Mouse (Mus musculus) intestine, embryonic 15.5 days (tissue): Measurements from ENCODE around the gene Sema5b. TPM values are rescaled to one million over a fixed set of nuclear protein-coding genes. Genes with fewer than 3 reads are reported as not detected.

Experiments
- ATAC-seq: fragments of 200-750 bp; cut with Nextera tagmentation; 2 replicates; pipeline ENCODE4 v1.8.0; 2017; ENCODE audit warnings: moderate TSS enrichment, moderate library complexity
- H3K27ac ChIP-seq: fragments of 300-500 bp; sonication (generic); 2 replicates; pipeline ENCODE4 v1.5.1; 2015; ENCODE audit warnings: mild to moderate bottlenecking, inconsistent platforms
- H3K27me3 ChIP-seq: fragments of 300-500 bp; sonication (generic); replicated peaks from 2 replicates; pipeline ENCODE4 v1.6.1; 2015; ENCODE audit warnings: inconsistent platforms
- H3K36me3 ChIP-seq: fragments of 300-500 bp; sonication (generic); 2 replicates; pipeline ENCODE4 v1.6.1; 2015; ENCODE audit warnings: inconsistent platforms
- H3K4me1 ChIP-seq: fragments of 300-500 bp; sonication (generic); replicated peaks from 2 replicates; pipeline ENCODE4 v1.6.1; 2015; ENCODE audit warnings: inconsistent platforms
- H3K4me2 ChIP-seq: fragments of 300-500 bp; sonication (generic); replicated peaks from 2 replicates; pipeline ENCODE4 v1.6.1; 2015; ENCODE audit warnings: mild to moderate bottlenecking, inconsistent platforms
- H3K4me3 ChIP-seq: fragments of 300-500 bp; sonication (generic); replicated peaks from 2 replicates; pipeline ENCODE4 v1.5.1; 2015; ENCODE audit warnings: inconsistent platforms
- H3K9ac ChIP-seq: fragments of 300-500 bp; sonication (generic); 2 replicates; pipeline ENCODE4 v1.6.1; 2015; ENCODE audit warnings: inconsistent platforms
- H3K9me3 ChIP-seq: fragments of 300-500 bp; sonication (generic); 2 replicates; pipeline ENCODE4 v1.6.1; 2016; ENCODE audit warnings: inconsistent platforms
- WGBS: fragments of 180-500 bp; shearing (Covaris S2); methylation state at CpG from one replicate; pipeline ENCODE4 v1.1.7; 2015; 5-methylcytosine and 5-hydroxymethylcytosine counted together
- polyA plus RNA-seq: library from polyadenylated mRNA; unstranded; fragments of >200 nt; fragmentation: Nextera tagmentation; extraction: Ambion mirVana; gene quantifications from 2 replicates; pipeline ENCODE4 v1.2.1, GENCODE M21; 2015

Sema5b gene
- polyA plus RNA-seq, 1 experiment from 2014 or later, result 5.8 TPM

DNA sequence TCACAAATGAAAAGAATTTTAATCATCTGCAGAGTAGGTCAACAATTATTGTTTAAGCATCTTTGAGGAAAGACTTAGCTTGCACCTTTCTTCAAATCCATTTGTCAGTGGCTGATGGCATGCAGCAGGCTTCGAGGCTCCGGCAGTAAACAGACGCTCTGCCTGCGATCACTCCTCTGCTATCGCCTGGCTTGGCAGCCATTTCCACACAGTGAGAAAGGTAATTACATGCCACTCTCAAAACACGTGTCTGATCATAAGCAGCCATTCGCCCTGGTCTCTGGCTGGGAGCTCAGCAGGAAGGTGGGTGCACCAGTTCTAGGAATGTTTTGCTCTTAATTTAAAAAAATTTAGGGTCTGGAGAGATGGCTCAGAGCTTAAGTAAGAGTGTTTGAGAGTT, 170.1 kb downstream of the Sema5b start:
- H3K27me3 ChIP-seq, result no peaks in the 10 kb centered on the region
- WGBS, result 32% methylated on average over 7 of the region's 7 CpGs

DNA sequence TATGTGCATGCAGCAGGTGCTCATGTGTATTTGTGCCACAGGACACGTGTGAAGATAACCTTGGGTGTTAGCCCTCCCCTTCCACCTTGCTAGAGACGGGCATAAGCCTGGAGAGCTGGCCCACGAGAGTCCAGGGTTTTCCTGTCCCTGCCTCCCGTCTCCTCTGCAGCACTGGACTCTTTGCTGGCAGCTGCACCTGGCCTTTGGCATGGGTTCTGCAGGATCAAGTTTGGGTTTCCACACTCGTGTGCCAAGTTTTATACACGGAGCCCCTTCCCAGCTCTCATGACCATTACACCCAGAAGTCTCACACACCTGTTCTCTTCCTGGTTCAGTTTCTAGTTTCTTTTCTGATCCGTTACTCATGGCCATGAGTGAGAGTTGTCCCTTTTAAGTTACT, 172.7 kb downstream of the Sema5b start:
- ATAC-seq, result no peak
- H3K9ac ChIP-seq, result no peak overlapping the region
- WGBS, result 68% methylated on average over 7 of the region's 7 CpGs

More for the DNA sequence above, 170.1 kb downstream of the Sema5b start:
- Histone ChIP-seq H3K4me1 (no peaks in the 10 kb centered on the region), H3K36me3 (no peaks in the 10 kb centered on the region), H3K4me3 (no peak overlapping the region), H3K4me2 (no peak overlapping the region), H3K9ac (no peak overlapping the region), H3K27ac (no peak overlapping the region), H3K9me3 (no peaks in the 10 kb centered on the region)
- no peak for ATAC-seq

More for the DNA sequence above, 172.7 kb downstream of the Sema5b start:
- Histone ChIP-seq H3K36me3 (no peaks in the 10 kb centered on the region), H3K27ac (no peak overlapping the region), H3K4me1 (no peaks in the 10 kb centered on the region), H3K9me3 (no peaks in the 10 kb centered on the region), H3K4me2 (no peak overlapping the region), H3K4me3 (no peak overlapping the region), H3K27me3 (no peaks in the 10 kb centered on the region)

Other genes starting within 250 kb of the Sema5b start
- 53.3 and 54.3 TPM in 2 replicates for gene Sec22a, start 177.2 kb upstream of the Sema5b start, polyA plus RNA-seq
- gene Pdia5, start 50.3 kb upstream of the Sema5b start, polyA plus RNA-seq, result 50.1 and 59.3 TPM in 2 replicates
- gene Dirc2, start 228.2 kb downstream of the Sema5b start, polyA plus RNA-seq, result 12.0 and 13.2 TPM in 2 replicates
- gene Hspbap1, start 229.2 kb downstream of the Sema5b start, polyA plus RNA-seq, result 17.6 and 18.4 TPM in 2 replicates